Mouse (Mus musculus): Measurements from ENCODE around the gene Maff. TPM values are rescaled to one million over a fixed set of nuclear protein-coding genes. Genes with fewer than 3 reads are reported as not detected.

Maff gene
- polyA plus RNA-seq, 1 experiment from 2014 or later: 0.81 TPM

GRCm38 (mm10) chr15:79402176-79402575 is 55.8 kb downstream of the Maff start:
- H3K36me3 ChIP-seq: 0 out of 2 replicates have a peak, but pooled peaks cover 2% of the 10 kb centered on the region
- peaks cover 51% of the 10 kb centered on the region for H3K4me1 ChIP-seq
- 20% methylated on average over 5 of the region's 5 CpGs for WGBS
- no peak for ATAC-seq (ENCODE audit: low FRiP score)
- 0 out of 2 replicates have a peak, but pooled peaks cover 5% of the 10 kb centered on the region for H3K27me3 ChIP-seq (replicated peaks)
- H3K9me3 ChIP-seq (replicated peaks): no peaks in the 10 kb centered on the region
- peak overlapping the region; percentile 94 for H3K9ac ChIP-seq (replicated peaks)
- H3K4me2 ChIP-seq: peak overlapping the region; percentile 90
- H3K4me3 ChIP-seq (replicated peaks): peak overlapping the region; percentile 99
- H3K27ac ChIP-seq (replicated peaks): peak overlapping the region; percentile 84; the same call in 1 of the 2 replicates

GRCm38 (mm10) chr15:79402836-79403762 is 56.7 kb downstream of the Maff start, which contains the start of gene Tmem184b:
TSS of gene Tmem184b (minus strand) at chr15:79403569.
- Histone ChIP-seq H3K4me2 (peak within 1 kb of the TSS; percentile 90), H3K27ac (replicated peaks) (peak within 1 kb of the TSS; percentile 84), H3K27me3 (replicated peaks) (0 out of 2 replicates have a peak, but pooled peaks cover 5% of the 10 kb centered on the region), H3K4me3 (replicated peaks) (peak within 1 kb of the TSS; percentile 99), H3K9ac (replicated peaks) (peak within 1 kb of the TSS; percentile 94), H3K9me3 (replicated peaks) (no peaks in the 10 kb centered on the region), H3K36me3 (no peaks in the 10 kb centered on the region), H3K4me1 (peaks cover 51% of the 10 kb centered on the region)
- peak; percentile 93 for ATAC-seq (ENCODE audit: low FRiP score)
- under 1% methylated on average over 83 of the region's 90 CpGs for WGBS

GRCm38 (mm10) chr15:79403763-79404210 is 57.4 kb downstream of the Maff start:
- 0 out of 2 replicates have a peak, but pooled peaks cover 5% of the 10 kb centered on the region for H3K27me3 ChIP-seq (replicated peaks)
- peak overlapping the region; percentile 99 for H3K4me3 ChIP-seq (replicated peaks)
- H3K9me3 ChIP-seq (replicated peaks): no peaks in the 10 kb centered on the region
- H3K36me3 ChIP-seq: no peaks in the 10 kb centered on the region
- ATAC-seq (ENCODE audit: low FRiP score): no peak
- peak overlapping the region; percentile 94 for H3K9ac ChIP-seq (replicated peaks)
- 16% methylated on average over 9 of the region's 9 CpGs for WGBS
- H3K27ac ChIP-seq (replicated peaks): peak overlapping the region; percentile 84
- peak overlapping the region; percentile 90 for H3K4me2 ChIP-seq
- H3K4me1 ChIP-seq: peaks cover 44% of the 10 kb centered on the region

GRCm38 (mm10) chr15:79404277-79404676 is 57.9 kb downstream of the Maff start:
- Histone ChIP-seq H3K4me2 (peak overlapping the region; percentile 90), H3K4me1 (peaks cover 43% of the 10 kb centered on the region), H3K27me3 (replicated peaks) (0 out of 2 replicates have a peak, but pooled peaks cover 5% of the 10 kb centered on the region), H3K27ac (replicated peaks) (no peak overlapping the region), H3K9ac (replicated peaks) (no peak overlapping the region), H3K4me3 (replicated peaks) (no peak overlapping the region; the same call in 1 of the 2 replicates), H3K9me3 (replicated peaks) (no peaks in the 10 kb centered on the region), H3K36me3 (no peaks in the 10 kb centered on the region)
- 74% methylated on average over 1 of the region's 1 CpGs for WGBS
- ATAC-seq (ENCODE audit: low FRiP score): no peak

- no peak overlapping the region for H3K4me2 ChIP-seq
- no peaks in the 10 kb centered on the region for H3K9me3 ChIP-seq (replicated peaks)
- peaks cover 20% of the 10 kb centered on the region for H3K4me1 ChIP-seq
- ATAC-seq (ENCODE audit: low FRiP score): no peak
- H3K27me3 ChIP-seq (replicated peaks): 0 out of 2 replicates have a peak, but pooled peaks cover 5% of the 10 kb centered on the region
- no peak overlapping the region for H3K4me3 ChIP-seq (replicated peaks)
- 85% methylated on average over 4 of the region's 4 CpGs for WGBS
- no peak overlapping the region for H3K9ac ChIP-seq (replicated peaks)
- no peak overlapping the region for H3K27ac ChIP-seq (replicated peaks)
- no peaks in the 10 kb centered on the region for H3K36me3 ChIP-seq
Observed at GRCm38 (mm10) chr15:79406564-79406963, 60.1 kb downstream of the Maff start.

MicroRNAs encoded within 50 kb of the gene (microRNA counts, 519-probe panel; counts per million panel counts)
- 1,909 counts per million, percentile 37 among the panel's probes with 10 or more counts for microRNA mmu-miR-1943

Small RNA genes lying within 50 kb of the gene (microRNA-seq; reads per million reads assigned to microRNA genes)
- gene Mir1943: 0.69 reads per million

Other genes starting within 250 kb of the Maff start
- 11.6 and 12.2 TPM in 2 replicates for gene Micall1, start 237.7 kb upstream of the Maff start, polyA plus RNA-seq (2015; fragmentation: Nextera tagmentation; extraction: Ambion mirVana)
- gene Polr2f, start 205.6 kb upstream of the Maff start, polyA plus RNA-seq (2015; fragmentation: Nextera tagmentation; extraction: Ambion mirVana): 248 and 249 TPM in 2 replicates
- gene 1700088E04Rik, start 205.4 kb upstream of the Maff start, polyA plus RNA-seq (2015; fragmentation: Nextera tagmentation; extraction: Ambion mirVana): 11.3 and 12.6 TPM in 2 replicates
- gene Sox10, start 181.4 kb upstream of the Maff start, polyA plus RNA-seq (2015; fragmentation: Nextera tagmentation; extraction: Ambion mirVana): 11.6 and 13.4 TPM in 2 replicates
- gene Pick1, start 117.4 kb upstream of the Maff start, polyA plus RNA-seq (2015; fragmentation: Nextera tagmentation; extraction: Ambion mirVana): 89.9 and 99.7 TPM in 2 replicates
- 1.3 and 1.5 TPM in 2 replicates for gene Gm49486, start 117.2 kb upstream of the Maff start, polyA plus RNA-seq (2015; fragmentation: Nextera tagmentation; extraction: Ambion mirVana)
- gene Slc16a8, start 91.9 kb upstream of the Maff start, polyA plus RNA-seq (2015; fragmentation: Nextera tagmentation; extraction: Ambion mirVana): 0.27 and 0.40 TPM in 2 replicates
- gene Baiap2l2, start 61.1 kb upstream of the Maff start, polyA plus RNA-seq (2015; fragmentation: Nextera tagmentation; extraction: Ambion mirVana): 2.0 and 4.0 TPM in 2 replicates
- gene Pla2g6, start 18.2 kb upstream of the Maff start, polyA plus RNA-seq (2015; fragmentation: Nextera tagmentation; extraction: Ambion mirVana): 26.1 and 27.9 TPM in 2 replicates
- 43.1 and 46.3 TPM in 2 replicates for gene Tmem184b, start 56.9 kb downstream of the Maff start, polyA plus RNA-seq (2015; fragmentation: Nextera tagmentation; extraction: Ambion mirVana)
- 178 and 216 TPM in 2 replicates for gene Csnk1e, start 108.9 kb downstream of the Maff start, polyA plus RNA-seq (2015; fragmentation: Nextera tagmentation; extraction: Ambion mirVana)
- gene Kcnj4, start 158.6 kb downstream of the Maff start, polyA plus RNA-seq (2015; fragmentation: Nextera tagmentation; extraction: Ambion mirVana): not detected in 2 replicates
- gene Kdelr3, start 169.8 kb downstream of the Maff start, polyA plus RNA-seq (2015; fragmentation: Nextera tagmentation; extraction: Ambion mirVana): 18.5 and 23.9 TPM in 2 replicates
- 47.9 and 49.6 TPM in 2 replicates for gene Ddx17, start 200.1 kb downstream of the Maff start, polyA plus RNA-seq (2015; fragmentation: Nextera tagmentation; extraction: Ambion mirVana)